Mouse (Mus musculus): Measurements from ENCODE around the gene Spaca5.

Gene Spaca5

GRCm38 (mm10) chrX:21068106-21068505 lies at the start of gene Spaca5:
Gene Spaca5, plus strand, starts transcription at chrX:21068406.
- no peak for DNase-seq (ENCODE audit: low read depth in 2 of 2, low spot score in 2 of 2)

DNA sequence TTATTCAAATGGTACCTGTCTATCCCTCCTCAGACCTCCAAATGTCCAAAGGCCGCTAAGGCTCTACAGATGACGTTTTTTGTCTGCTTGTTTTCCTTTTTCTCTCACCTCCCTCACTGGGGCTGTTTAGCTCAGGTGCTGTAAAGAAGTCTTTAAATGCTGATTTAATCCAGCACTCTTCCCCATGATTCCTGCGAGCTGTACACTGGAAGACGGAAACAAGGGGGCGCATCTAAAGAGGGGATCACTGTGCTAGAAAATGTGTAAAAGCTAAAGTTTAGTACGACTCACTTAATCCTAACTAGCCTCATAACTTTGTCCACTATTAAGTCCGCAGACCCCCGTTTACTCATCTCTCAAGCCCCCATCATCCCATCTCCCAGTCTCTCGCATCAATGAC lies 6.7 kb upstream of the Spaca5 start:
- DNase-seq (ENCODE audit: low read depth in 2 of 2, low spot score in 2 of 2): no peak

DNA sequence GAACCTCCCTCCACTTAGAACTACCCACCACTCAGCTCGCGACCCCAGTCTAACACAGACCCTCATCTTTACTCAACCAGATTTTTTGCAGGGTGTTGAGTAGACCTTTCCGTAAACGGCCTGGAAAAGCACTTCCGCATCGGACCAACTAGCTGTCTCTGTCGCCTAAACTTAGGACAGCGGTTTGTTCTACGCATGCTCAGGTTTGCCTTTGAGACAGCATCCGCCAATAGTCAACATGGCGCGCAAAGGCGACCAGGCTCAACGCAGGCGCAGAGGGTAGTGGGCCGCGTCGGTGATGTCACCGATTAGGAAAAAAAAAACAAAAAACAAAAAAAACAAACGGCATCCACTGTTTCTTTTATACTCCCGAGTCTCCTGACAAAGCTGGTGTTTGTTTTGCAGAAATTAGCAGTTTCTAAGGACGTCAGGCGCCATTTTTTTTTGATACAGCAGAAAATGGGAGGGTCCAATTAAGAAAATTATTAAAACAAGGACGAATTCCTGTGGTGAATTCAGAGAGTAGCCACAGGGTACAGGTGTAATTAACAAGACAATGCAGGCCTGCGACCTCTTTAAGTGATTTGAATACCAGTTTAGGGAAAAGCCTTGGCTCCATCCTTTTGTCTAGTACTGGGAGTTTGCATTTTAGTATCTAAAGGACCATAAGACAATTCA lies 6.2 kb upstream of the Spaca5 start, which contains the start of gene Zfp182:
Gene Zfp182 (minus strand): TSS at position 451 of the 678 bp plus-strand sequence.
- DNase-seq (ENCODE audit: low read depth in 2 of 2, low spot score in 2 of 2): peak; percentile 50 to 69

GRCm38 (mm10) chrX:21062544-21062890 lies 5.7 kb upstream of the Spaca5 start:
- no peak for DNase-seq (ENCODE audit: low read depth in 2 of 2, low spot score in 2 of 2)

DNA sequence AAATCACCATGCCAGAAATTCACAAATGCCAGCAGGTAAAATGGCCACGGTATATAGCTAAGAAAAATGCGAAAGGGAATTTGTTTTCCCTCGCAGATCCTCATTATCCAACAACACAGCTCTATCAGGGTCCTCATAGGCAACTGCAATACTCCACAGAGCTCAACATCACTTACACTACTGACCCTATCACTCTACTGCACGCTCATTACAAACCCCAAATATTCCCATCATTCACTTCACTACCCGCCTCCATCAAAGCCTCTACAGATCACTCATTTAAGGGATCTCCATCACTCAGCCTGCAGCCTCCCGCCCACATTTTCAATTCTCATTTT lies 20.4 kb downstream of the Spaca5 start:
- no peak for DNase-seq (ENCODE audit: low read depth in 2 of 2, low spot score in 2 of 2)

DNA sequence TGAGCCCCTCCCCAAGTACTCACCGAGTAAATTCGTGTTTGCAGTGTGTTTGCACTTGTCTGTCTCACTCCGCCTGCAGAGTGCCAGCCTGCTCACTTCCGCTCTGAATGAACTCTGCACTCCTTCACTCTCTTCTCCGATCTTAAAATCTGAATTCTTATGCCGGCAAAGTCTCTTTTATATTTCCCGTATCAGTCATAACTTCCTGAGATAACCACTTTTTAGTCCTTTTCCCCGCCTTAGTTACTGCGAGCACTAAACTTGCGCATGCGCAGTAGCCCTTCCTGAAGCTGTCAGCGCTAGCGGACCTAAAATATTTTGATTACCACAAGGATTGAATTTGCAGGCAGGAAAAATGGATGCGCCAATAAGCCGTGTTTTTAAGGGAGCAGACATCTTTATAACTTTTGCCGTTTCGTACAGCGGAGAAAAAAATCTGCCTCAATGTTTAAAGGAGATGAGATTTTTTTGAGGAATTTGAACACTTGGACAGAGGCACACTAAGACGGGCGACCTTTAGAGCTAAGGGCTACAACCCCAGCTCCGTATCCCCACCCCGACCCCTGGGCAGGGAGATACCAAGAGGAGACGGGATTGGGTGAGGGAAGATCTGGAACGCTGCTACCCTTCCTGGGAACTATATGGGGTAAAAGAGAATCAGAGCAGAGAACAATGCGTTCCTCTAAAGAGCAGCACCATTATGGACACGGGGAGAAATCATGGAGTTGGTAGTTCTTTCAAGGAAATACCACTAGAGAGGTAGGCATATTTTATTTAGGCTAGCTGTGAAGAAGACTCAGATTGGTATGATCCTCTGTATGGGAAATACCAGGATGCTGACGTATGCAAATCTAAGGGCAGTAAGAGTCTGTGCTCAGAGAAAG lies 21.0 kb downstream of the Spaca5 start, which contains the start of gene Zfp300:
Gene Zfp300 (minus strand): TSS at position 545 of the 884 bp plus-strand sequence.
- peak; percentile 54 to 56 for DNase-seq (ENCODE audit: low read depth in 2 of 2, low spot score in 2 of 2)

DNA sequence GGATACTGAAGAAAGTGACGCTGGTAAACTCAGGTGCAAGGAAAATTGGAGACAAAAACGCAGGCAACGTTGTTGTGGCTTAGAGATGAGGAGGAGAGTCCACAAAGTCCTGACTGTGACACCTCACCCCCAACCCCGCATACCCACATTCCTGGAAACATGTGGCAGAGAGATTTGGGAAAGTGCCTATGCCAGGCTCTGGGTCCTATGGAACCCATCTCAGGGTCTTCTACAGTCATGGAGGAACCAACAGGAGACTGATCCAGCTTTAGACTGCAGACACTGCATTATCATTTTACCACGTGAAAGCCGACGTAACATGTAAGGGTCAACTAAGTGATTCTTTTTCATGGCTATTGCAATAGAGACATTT lies 21.6 kb downstream of the Spaca5 start:
- no peak for DNase-seq (ENCODE audit: low read depth in 2 of 2, low spot score in 2 of 2)

DNA sequence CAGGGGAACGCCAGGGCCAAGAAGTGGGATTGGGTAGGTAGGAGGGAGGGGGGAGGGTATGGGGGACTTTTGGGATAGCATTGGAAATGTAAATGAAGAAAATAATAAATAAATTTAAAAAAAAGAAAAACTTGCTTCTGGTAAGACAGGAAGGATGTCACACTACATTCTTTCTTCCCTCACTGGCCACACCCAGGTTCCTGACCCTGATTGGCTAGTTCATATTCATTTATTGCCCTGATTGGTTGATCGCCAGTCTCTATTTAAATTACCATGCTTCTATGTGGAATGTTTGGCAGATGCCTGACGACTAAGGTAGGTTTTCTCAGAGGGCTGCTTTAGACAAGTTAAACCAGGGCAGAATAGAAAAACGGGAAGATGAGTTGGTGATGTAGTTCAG lies 47.3 kb downstream of the Spaca5 start, which contains the start of gene Ssxa1:
Gene Ssxa1 (plus strand): TSS at position 301 of the 400 bp plus-strand sequence.
- DNase-seq (ENCODE audit: low read depth in 2 of 2, low spot score in 2 of 2): no peak
